Comparison of ENCODE assay signal across 14 mouse cellular contexts in genomic region chr1:79682936-79683335, GRCm38 (mm10). TPM values are rescaled to one million over a fixed set of nuclear protein-coding genes. Genes with fewer than 3 reads are reported as not detected.
DNase-seq lines count a peak whose midpoint lies in the region; ATAC-seq and TF ChIP-seq lines count a peak whose summit lies in the region.
"Had no signal": no experiment of that assay in that cellular context is flagged by ENCODE, and none has a peak within 500 bp of the region (broad histone marks: within the 10 kb centered on the region; RNA-seq: fewer than 3 reads in every experiment).

No protein-coding gene starts in this region.

- no peak overlapping the region for H3K4me3 ChIP-seq in forebrain, postnatal 0 days (ENCODE audit: low read depth, low read length)
- no peak overlapping the region for H3K4me3 ChIP-seq in forebrain, embryonic 12.5 days (replicated peaks)
- no peak overlapping the region for H3K4me3 ChIP-seq in lung, embryonic 14.5 days (ENCODE audit: low read depth, low read length)
- H3K4me3 ChIP-seq: heart, embryonic 15.5 days; megakaryocyte, embryonic 14.5 days; stomach, embryonic 15.5 days had no signal

- no peak overlapping the region for H3K4me2 ChIP-seq in forebrain, postnatal 0 days (ENCODE audit: low read depth)
- no peak overlapping the region for H3K4me2 ChIP-seq in forebrain, embryonic 12.5 days
- no peak overlapping the region for H3K4me2 ChIP-seq in lung, embryonic 14.5 days
- H3K4me2 ChIP-seq: heart, embryonic 15.5 days; stomach, embryonic 15.5 days had no signal

- H3K27me3 ChIP-seq in forebrain, postnatal 0 days (ENCODE audit: insufficient read depth, low read length) = no peaks in the 10 kb centered on the region
- no peaks in the 10 kb centered on the region for H3K27me3 ChIP-seq in forebrain, embryonic 12.5 days
- H3K27me3 ChIP-seq in lung, embryonic 14.5 days (ENCODE audit: insufficient read depth, low read length) = no peaks in the 10 kb centered on the region
- H3K27me3 ChIP-seq in splenic B cell, adult 2 months (ENCODE audit: control insufficient read depth, insufficient read depth, low read length, poor library complexity, severe bottlenecking) = no peaks in the 10 kb centered on the region
- H3K27me3 ChIP-seq: heart, embryonic 15.5 days; megakaryocyte, embryonic 14.5 days; stomach, embryonic 15.5 days had no signal

- WGBS in forebrain, postnatal 0 days = 11% methylated on average over 5 of the region's 5 CpGs
- WGBS in forebrain, embryonic 12.5 days = 16% methylated on average over 5 of the region's 5 CpGs
- 10% methylated on average over 5 of the region's 5 CpGs for WGBS in lung, embryonic 14.5 days

- no peaks in the 10 kb centered on the region for H3K9me3 ChIP-seq in forebrain, postnatal 0 days (ENCODE audit: low read length)
- no peaks in the 10 kb centered on the region for H3K9me3 ChIP-seq in forebrain, embryonic 12.5 days
- H3K9me3 ChIP-seq in lung, embryonic 14.5 days (ENCODE audit: low read depth, low read length) = no peaks in the 10 kb centered on the region
- H3K9me3 ChIP-seq: G1E; heart, embryonic 15.5 days; stomach, embryonic 15.5 days had no signal

- TF ChIP-seq CTCF in forebrain, postnatal 0 days (IDR thresholded peaks at IDR 0.05; ENCODE audit: low read depth) = peak; percentile 54
- TF ChIP-seq CTCF in lung, embryonic 14.5 days (IDR thresholded peaks at IDR 0.05; ENCODE audit: low read depth) = peak; percentile 51

- no peak for ATAC-seq in forebrain, postnatal 0 days
- ATAC-seq in forebrain, embryonic 12.5 days (ENCODE audit: low FRiP score) = no peak
- no peak for ATAC-seq in lung, embryonic 14.5 days (ENCODE audit: insufficient read depth)

- no peaks in the 10 kb centered on the region for H3K36me3 ChIP-seq in forebrain, postnatal 0 days (ENCODE audit: insufficient read depth)
- no peaks in the 10 kb centered on the region for H3K36me3 ChIP-seq in forebrain, embryonic 12.5 days (replicated peaks)
- H3K36me3 ChIP-seq in lung, embryonic 14.5 days (ENCODE audit: insufficient read depth) = no peaks in the 10 kb centered on the region
- no peaks in the 10 kb centered on the region for H3K36me3 ChIP-seq in splenic B cell, adult 2 months (ENCODE audit: control insufficient read depth, insufficient read depth, low read length, poor library complexity, severe bottlenecking)
- H3K36me3 ChIP-seq: G1E; heart, embryonic 15.5 days; stomach, embryonic 15.5 days had no signal

- no peaks in the 10 kb centered on the region for H3K4me1 ChIP-seq in forebrain, postnatal 0 days (ENCODE audit: insufficient read depth)
- H3K4me1 ChIP-seq in forebrain, embryonic 12.5 days = no peaks in the 10 kb centered on the region
- H3K4me1 ChIP-seq in lung, embryonic 14.5 days (ENCODE audit: insufficient read depth) = no peaks in the 10 kb centered on the region
- H3K4me1 ChIP-seq: heart, embryonic 15.5 days; stomach, embryonic 15.5 days had no signal

- DNase-seq in forebrain, postnatal 0 days = peak; percentile 36
- peak; percentile 44 for DNase-seq in lung, embryonic 14.5 days
- no peak for DNase-seq in lung, postnatal 25 days (ENCODE audit: low spot score)
- peak; percentile 36 for DNase-seq in adipocyte (ENCODE audit: low spot score)
- peak; percentile 57 for DNase-seq in splenic B cell, adult 2 months (ENCODE audit: low read depth, low spot score)
- DNase-seq in layer of hippocampus, adult 11-12 months (ENCODE audit: low spot score) = no peak
- no peak for DNase-seq in cerebellum, adult 9-11 months
- DNase-seq: adrenal gland, postnatal 36 days; kidney, adult 9 months had no signal

- no peak overlapping the region for H3K27ac ChIP-seq in forebrain, postnatal 0 days (ENCODE audit: low read depth, low read length)
- no peak overlapping the region for H3K27ac ChIP-seq in forebrain, embryonic 12.5 days
- H3K27ac ChIP-seq in lung, embryonic 14.5 days (ENCODE audit: low read depth) = no peak overlapping the region
- H3K27ac ChIP-seq: heart, embryonic 15.5 days; stomach, embryonic 15.5 days had no signal

- no peak overlapping the region for H3K9ac ChIP-seq in forebrain, postnatal 0 days
- H3K9ac ChIP-seq in forebrain, embryonic 12.5 days = no peak overlapping the region
- no peak overlapping the region for H3K9ac ChIP-seq in lung, embryonic 14.5 days
- H3K9ac ChIP-seq: heart, embryonic 15.5 days; stomach, embryonic 15.5 days had no signal

RNA-seq across cellular contexts. Expression of gene Ap1s3, which starts 11.2 kb away (rescaled TPM):
- total RNA-seq in forebrain, postnatal 0 days (2014; rRNA removed) = 0.43 and 3.2 TPM in 2 replicates
- 0.13 TPM in 1 of 2 replicates, not detected in the other for polyA plus RNA-seq in forebrain, postnatal 0 days (2015; fragmentation: Nextera tagmentation; extraction: Ambion mirVana)
- 0.15 TPM in 1 of 2 replicates, not detected in the other for polyA plus RNA-seq in forebrain, embryonic 12.5 days (2016; fragmentation: Nextera tagmentation; extraction: Ambion mirVana)
- 0.51 and 0.84 TPM in 2 replicates for polyA plus RNA-seq in lung, embryonic 14.5 days (2014; fragmentation: Nextera tagmentation; extraction: Ambion mirVana)

Comparison
In these comparisons a context has a peak if more than half of its experiments do, and no peak if none do; other contexts are left out.
1. DNase-seq: peak in forebrain, postnatal 0 days (single experiment), lung, embryonic 14.5 days (single experiment), adipocyte (single experiment) and splenic B cell, adult 2 months (single experiment); none in lung, postnatal 25 days (single experiment), layer of hippocampus, adult 11-12 months (single experiment) and cerebellum, adult 9-11 months (single experiment).